Mouse (Mus musculus) midbrain, embryonic 11.5 days (tissue): ENCODE results near the gene Hdac9. TPM values are rescaled to one million over a fixed set of nuclear protein-coding genes. Genes with fewer than 3 reads are reported as not detected.
A peak's percentile ranks its signal among the peaks of the same experiment; 100 is the strongest.

Experiments used
- ATAC-seq: fragments of 200-750 bp; cut with Nextera tagmentation; 2 replicates; pipeline ENCODE4 v1.8.0; 2017; ENCODE audit warnings: moderate TSS enrichment, moderate library complexity; ENCODE audit not compliant: low FRiP score
- DNase-seq: peaks from one replicate; pipeline ENCODE4 v3.0.0; 2015; ENCODE audit warnings: low spot score; ENCODE audit errors: missing footprints
- H3K27ac ChIP-seq: fragments of 300-500 bp; sonication (generic); 2 replicates; pipeline ENCODE4 v1.5.1; 2014; ENCODE audit warnings: low read depth, low read length
- H3K27me3 ChIP-seq: fragments of 300-500 bp; sonication (generic); 2 replicates; pipeline ENCODE4 v1.6.1; 2014; ENCODE audit warnings: mild to moderate bottlenecking, low read length, moderate library complexity, mixed read lengths; ENCODE audit not compliant: control insufficient read depth, insufficient read depth
- H3K36me3 ChIP-seq: fragments of 300-500 bp; sonication (generic); 2 replicates; pipeline ENCODE4 v1.6.1; 2014; ENCODE audit warnings: mild to moderate bottlenecking, low read length, moderate library complexity, mixed read lengths; ENCODE audit not compliant: control insufficient read depth, insufficient read depth
- H3K4me1 ChIP-seq: fragments of 300-500 bp; sonication (generic); 2 replicates; pipeline ENCODE4 v1.6.1; 2014; ENCODE audit warnings: low read length; ENCODE audit not compliant: control insufficient read depth, insufficient read depth
- H3K4me2 ChIP-seq: fragments of 300-500 bp; sonication (generic); 2 replicates; pipeline ENCODE4 v1.6.1; 2014; ENCODE audit warnings: mild to moderate bottlenecking, moderate library complexity
- H3K4me3 ChIP-seq: fragments of 300-500 bp; sonication (generic); 2 replicates; pipeline ENCODE4 v1.5.1; 2014; ENCODE audit warnings: low read depth, low read length
- H3K9ac ChIP-seq: fragments of 300-500 bp; sonication (generic); 2 replicates; pipeline ENCODE4 v1.6.1; 2014; ENCODE audit warnings: low read length
- H3K9me3 ChIP-seq: fragments of 300-500 bp; sonication (generic); 2 replicates; pipeline ENCODE4 v1.6.1; 2016; ENCODE audit warnings: low read length; ENCODE audit not compliant: control insufficient read depth
- WGBS: fragments of 180-500 bp; shearing (Covaris S2); extraction: QIAGEN DNeasy Blood & Tissue Kit; methylation state at CpG from one replicate; pipeline ENCODE4 v1.1.7; 2014; 5-methylcytosine and 5-hydroxymethylcytosine counted together
- polyA plus RNA-seq: library from polyadenylated mRNA; unstranded; fragments of >200 nt; fragmentation: Nextera tagmentation; extraction: Ambion mirVana; gene quantifications from 2 replicates; pipeline ENCODE4 v1.2.1, GENCODE M21; 2014

Hdac9 gene
- polyA plus RNA-seq, 1 experiment from 2014 or later, result 14.1 TPM

- DNase-seq, result no peak
- H3K4me3 ChIP-seq, result no peak overlapping the region
- ATAC-seq, result no peak
- H3K27me3 ChIP-seq, result no peaks in the 10 kb centered on the region
- no peak overlapping the region for H3K27ac ChIP-seq
- no peak overlapping the region for H3K9ac ChIP-seq
- H3K9me3 ChIP-seq, result no peaks in the 10 kb centered on the region
- 76% methylated on average over 13 of the region's 13 CpGs for WGBS
- no peak overlapping the region for H3K4me2 ChIP-seq
- no peaks in the 10 kb centered on the region for H3K36me3 ChIP-seq
- no peaks in the 10 kb centered on the region for H3K4me1 ChIP-seq
Measured at GRCm38 (mm10) chr12:34269472-34270040, 647.3 kb downstream of the Hdac9 start.

DNA sequence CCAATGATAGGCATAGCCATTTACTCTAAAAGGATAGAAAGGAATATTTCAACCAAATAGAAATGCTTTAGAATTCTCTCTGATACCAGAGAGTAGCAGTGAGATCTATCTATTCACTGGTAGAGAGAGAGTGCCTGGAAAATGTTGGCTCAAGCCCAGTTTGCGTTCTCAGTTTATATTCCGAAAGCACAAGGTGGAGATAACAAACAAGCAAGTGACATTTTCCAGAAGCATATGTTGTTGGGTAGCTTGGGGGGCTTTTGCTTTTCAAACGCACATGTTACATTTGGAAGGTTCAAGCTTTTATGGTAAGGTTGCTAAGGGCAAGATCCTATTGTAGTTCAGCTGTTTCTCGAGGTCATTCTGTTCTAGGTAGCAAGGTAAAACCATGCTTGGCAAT, 657.2 kb downstream of the Hdac9 start:
- Histone ChIP-seq H3K27ac (no peak overlapping the region), H3K9ac (no peak overlapping the region), H3K4me3 (no peak overlapping the region), H3K27me3 (no peaks in the 10 kb centered on the region), H3K36me3 (no peaks in the 10 kb centered on the region), H3K4me2 (no peak overlapping the region), H3K4me1 (no peaks in the 10 kb centered on the region), H3K9me3 (no peaks in the 10 kb centered on the region)
- 88% methylated on average over 4 of the region's 4 CpGs for WGBS
- DNase-seq (no peak), ATAC-seq (no peak)

DNA sequence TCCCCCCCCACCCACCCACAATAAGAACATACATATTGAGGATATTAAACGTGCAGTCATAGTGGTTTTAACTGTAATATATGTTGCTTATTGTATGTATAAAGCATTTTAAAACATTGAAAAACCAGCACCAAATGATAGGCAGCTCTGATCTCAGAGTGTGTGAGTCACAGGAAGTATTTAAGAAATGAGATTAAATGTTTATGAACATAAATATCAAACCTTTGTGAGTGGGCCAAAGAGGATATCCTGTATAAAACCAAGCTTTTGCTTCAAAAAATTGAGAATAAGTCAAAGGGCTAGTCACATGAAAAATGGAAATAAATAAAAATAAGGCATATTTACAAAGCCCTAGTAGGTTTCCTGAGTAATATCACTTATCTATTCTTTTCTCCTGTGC, 667.7 kb downstream of the Hdac9 start:
- Histone ChIP-seq H3K4me3 (no peak overlapping the region), H3K4me2 (no peak overlapping the region), H3K36me3 (no peaks in the 10 kb centered on the region), H3K9me3 (no peaks in the 10 kb centered on the region), H3K4me1 (no peaks in the 10 kb centered on the region), H3K27ac (no peak overlapping the region), H3K27me3 (no peaks in the 10 kb centered on the region), H3K9ac (no peak overlapping the region)
- DNase-seq, result no peak
- ATAC-seq, result no peak
- WGBS, result 84% methylated on average over 1 of the region's 1 CpGs

DNA sequence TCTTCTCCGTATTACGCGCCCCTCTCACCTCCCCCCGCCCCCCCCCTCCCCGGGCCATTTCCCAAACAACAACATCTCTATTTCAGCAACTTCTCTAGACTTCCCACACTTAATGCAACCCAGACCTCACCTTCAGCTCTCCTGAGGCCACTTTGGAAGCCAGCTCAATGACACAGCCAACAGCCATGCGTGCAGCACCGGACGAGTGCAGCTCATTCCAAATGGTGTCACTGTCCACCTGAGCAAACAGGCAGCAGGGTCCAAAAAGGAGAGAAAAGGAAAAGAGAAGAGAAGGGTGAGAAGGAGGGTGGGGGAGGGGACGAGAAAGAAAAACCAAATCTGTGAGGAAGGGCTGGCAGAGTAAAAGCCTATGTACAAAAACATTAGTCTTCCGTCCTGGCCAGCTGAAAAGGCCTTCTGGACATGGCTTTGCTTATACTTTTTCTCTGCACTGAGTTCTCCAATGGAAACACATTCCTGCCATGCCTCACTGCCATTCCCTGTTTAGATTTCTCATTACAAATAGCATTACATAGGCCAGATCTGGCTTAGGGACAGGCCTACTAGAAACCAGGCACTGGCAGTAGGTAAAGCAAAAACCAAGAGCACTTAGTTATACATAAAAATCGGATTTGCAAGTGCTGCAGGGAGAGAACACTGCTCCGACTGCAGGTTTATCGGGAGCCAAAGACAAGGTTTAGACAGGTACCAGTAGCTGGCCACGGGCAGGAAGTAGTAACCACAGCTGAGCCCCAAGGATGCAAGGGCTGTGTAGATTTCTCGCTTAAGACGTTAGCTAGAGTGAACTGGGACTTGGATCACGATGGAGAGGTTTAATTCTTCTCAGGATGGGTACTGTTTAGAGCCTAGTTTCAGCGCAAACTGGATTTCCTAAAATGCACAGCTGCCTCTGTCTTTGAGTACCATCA, 668.4 kb downstream of the Hdac9 start:
- H3K4me3 ChIP-seq, result no peak overlapping the region
- peak; percentile 80 for DNase-seq
- WGBS, result 83% methylated on average over 18 of the region's 18 CpGs
- no peaks in the 10 kb centered on the region for H3K4me1 ChIP-seq
- H3K27ac ChIP-seq, result no peak overlapping the region
- ATAC-seq, result no peak
- no peak overlapping the region for H3K4me2 ChIP-seq
- no peaks in the 10 kb centered on the region for H3K9me3 ChIP-seq
- H3K36me3 ChIP-seq, result no peaks in the 10 kb centered on the region
- no peaks in the 10 kb centered on the region for H3K27me3 ChIP-seq
- H3K9ac ChIP-seq, result no peak overlapping the region

DNA sequence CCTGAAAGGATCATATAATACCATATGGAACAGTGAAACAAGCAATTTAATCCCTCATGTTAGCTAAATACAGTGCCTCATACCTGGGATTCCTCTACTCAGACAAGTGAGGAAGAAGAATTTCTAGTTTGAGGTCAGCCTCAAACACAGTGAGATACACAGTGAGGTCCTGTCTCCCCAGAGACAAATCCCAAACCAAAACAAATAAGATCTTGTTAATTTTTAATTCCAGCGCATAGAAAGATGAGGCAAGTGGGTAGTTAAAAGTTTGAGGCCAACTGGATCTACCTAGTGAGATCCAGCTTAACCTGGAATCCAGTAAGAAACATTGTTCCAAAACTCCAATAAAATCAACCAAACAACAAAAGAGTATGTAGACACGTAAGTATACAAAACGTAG, 678.1 kb downstream of the Hdac9 start:
- 90% methylated on average over 3 of the region's 3 CpGs for whole genome bisulfite sequencing
- H3K4me1 ChIP-seq, result no peaks in the 10 kb centered on the region

GRCm38 (mm10) chr12:34231621-34232150, 685.2 kb downstream of the Hdac9 start:
- WGBS, result 88% methylated on average over 4 of the region's 4 CpGs
- Histone ChIP-seq H3K4me2 (no peak overlapping the region), H3K27ac (no peak overlapping the region), H3K9me3 (no peaks in the 10 kb centered on the region), H3K9ac (no peak overlapping the region), H3K4me3 (no peak overlapping the region), H3K36me3 (no peaks in the 10 kb centered on the region), H3K27me3 (no peaks in the 10 kb centered on the region), H3K4me1 (no peaks in the 10 kb centered on the region)
- no peak for ATAC-seq
- DNase-seq, result no peak

More for the DNA sequence above, 678.1 kb downstream of the Hdac9 start:
- Histone ChIP-seq H3K9me3 (no peaks in the 10 kb centered on the region), H3K27me3 (no peaks in the 10 kb centered on the region), H3K9ac (no peak overlapping the region), H3K36me3 (no peaks in the 10 kb centered on the region), H3K27ac (no peak overlapping the region), H3K4me2 (no peak overlapping the region), H3K4me3 (no peak overlapping the region)
- no peak for ATAC-seq
- no peak for DNase-seq

DNA sequence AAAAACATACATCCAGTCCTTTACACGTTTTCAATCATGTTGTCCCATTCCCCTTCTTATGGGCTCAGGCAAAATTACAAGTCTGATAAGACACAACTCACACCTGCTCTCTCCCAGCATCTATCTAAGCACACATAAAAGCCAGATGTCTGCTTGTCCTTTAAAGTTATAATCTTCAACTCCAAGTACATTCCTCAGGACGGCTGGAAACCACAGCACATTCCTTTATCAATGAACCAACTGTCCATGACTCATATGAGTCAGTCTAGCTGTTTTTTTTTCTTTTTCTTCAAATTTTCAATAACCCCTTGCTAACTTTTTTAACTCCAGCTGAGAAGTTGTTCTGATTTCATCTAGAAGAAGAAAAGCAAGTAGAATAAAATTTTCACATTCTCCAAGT, 692.4 kb downstream of the Hdac9 start:
- H3K27me3 ChIP-seq, result no peaks in the 10 kb centered on the region
- H3K4me2 ChIP-seq, result no peak overlapping the region
- no peaks in the 10 kb centered on the region for H3K9me3 ChIP-seq
- no peak for ATAC-seq
- no peak overlapping the region for H3K9ac ChIP-seq
- H3K36me3 ChIP-seq, result no peaks in the 10 kb centered on the region
- no peak overlapping the region for H3K4me3 ChIP-seq
- no peaks in the 10 kb centered on the region for H3K4me1 ChIP-seq
- DNase-seq, result no peak
- no peak overlapping the region for H3K27ac ChIP-seq
- 68% methylated on average over 2 of the region's 2 CpGs for WGBS

DNA sequence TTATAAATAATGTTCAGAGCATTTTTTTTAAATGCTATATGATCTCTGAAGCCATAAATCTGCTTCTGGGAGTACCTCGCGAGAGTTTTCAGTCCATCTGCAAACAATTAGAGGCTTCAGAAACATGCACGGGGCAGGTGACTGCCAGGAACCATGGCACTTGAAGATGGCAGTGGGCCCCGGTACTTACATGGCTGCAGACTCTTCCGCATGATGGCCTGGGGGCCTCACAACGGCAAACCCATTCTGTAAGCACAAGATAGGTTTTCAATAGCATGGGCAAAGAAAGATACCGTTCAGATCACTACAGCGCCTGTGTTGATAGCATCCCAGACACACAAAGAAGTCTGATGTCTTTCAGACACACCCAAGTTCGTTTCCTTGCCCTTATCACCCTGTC, 695.9 kb downstream of the Hdac9 start:
- no peaks in the 10 kb centered on the region for H3K4me1 ChIP-seq
- no peaks in the 10 kb centered on the region for H3K9me3 ChIP-seq
- ATAC-seq (no peak), DNase-seq (no peak)
- WGBS, result 82% methylated on average over 9 of the region's 9 CpGs
- no peak overlapping the region for H3K27ac ChIP-seq
- no peaks in the 10 kb centered on the region for H3K27me3 ChIP-seq
- no peak overlapping the region for H3K4me2 ChIP-seq
- H3K4me3 ChIP-seq, result no peak overlapping the region
- no peak overlapping the region for H3K9ac ChIP-seq
- H3K36me3 ChIP-seq, result no peaks in the 10 kb centered on the region
